Mouse (Mus musculus) kidney, adult 2 months (tissue): ENCODE measurements at regions not wholly inside any gene's neighbourhood (a gene's known extent, or its start where the extent isn't known, plus 50 kb on each side); places are given as distances from the start of the nearest gene placed in this dataset.
A peak's percentile ranks its signal among the peaks of the same experiment; 100 is the strongest.

Experiments
- DNase-seq: peaks from one replicate; pipeline ENCODE4 v3.0.0; 2021
- H3K27ac ChIP-seq: fragments of 200-500 bp; 2 replicates; pipeline ENCODE4 v1.5.1; 2012; ENCODE audit warnings: low read depth, low read length, control low read depth, inconsistent platforms; ENCODE audit not compliant: insufficient read depth
- H3K27me3 ChIP-seq: fragments of 200-500 bp; replicated peaks from 2 replicates; pipeline ENCODE4 v1.6.1; 2012; ENCODE audit warnings: mild to moderate bottlenecking, moderate library complexity, low read length, inconsistent platforms; ENCODE audit not compliant: control insufficient read depth, insufficient read depth
- H3K36me3 ChIP-seq: fragments of 200-500 bp; 2 replicates; pipeline ENCODE4 v1.6.1; 2012; ENCODE audit warnings: mild to moderate bottlenecking, moderate library complexity, low read length, inconsistent platforms; ENCODE audit not compliant: control insufficient read depth, insufficient read depth
- H3K4me1 ChIP-seq: fragments of 200-500 bp; 2 replicates; pipeline ENCODE4 v1.6.1; 2011; ENCODE audit warnings: low read length; ENCODE audit not compliant: control insufficient read depth, insufficient read depth
- H3K4me3 ChIP-seq: fragments of 200-500 bp; 2 replicates; pipeline ENCODE4 v1.5.1; 2011; ENCODE audit warnings: mild to moderate bottlenecking, low read depth, low read length, control low read depth; ENCODE audit not compliant: insufficient read depth
- CTCF ChIP-seq: fragments of 200-500 bp; conservative IDR thresholded peaks from 2 replicates; pipeline ENCODE4 v1.5.1; 2011; ENCODE audit warnings: low read depth, mild to moderate bottlenecking, control low read depth, low read length, moderate library complexity, mixed read lengths; ENCODE audit not compliant: insufficient read depth, insufficient read length
- POLR2A ChIP-seq: fragments of 200-500 bp; IDR thresholded peaks from one replicate; pipeline ENCODE4 v1.6.1; 2011; ENCODE audit warnings: low read depth, low read length, control low read depth
- WGBS: fragments of 180-500 bp; shearing (Covaris S2); methylation state at CpG from one replicate; pipeline ENCODE4 v1.1.7; 2018; 5-methylcytosine and 5-hydroxymethylcytosine counted together

- DNase-seq, result no peak
- Histone ChIP-seq H3K4me3 (no peak overlapping the region), H3K27me3 (no peaks in the 10 kb centered on the region), H3K27ac (no peak overlapping the region), H3K36me3 (no peaks in the 10 kb centered on the region), H3K4me1 (no peaks in the 10 kb centered on the region)
- TF ChIP-seq POLR2A (no peak), CTCF (no peak)
- WGBS, result 56% methylated on average over 2 of the region's 2 CpGs
Measured at GRCm38 (mm10) chr11:92743191-92743590, 354.6 kb upstream of the Car10 start.

DNA sequence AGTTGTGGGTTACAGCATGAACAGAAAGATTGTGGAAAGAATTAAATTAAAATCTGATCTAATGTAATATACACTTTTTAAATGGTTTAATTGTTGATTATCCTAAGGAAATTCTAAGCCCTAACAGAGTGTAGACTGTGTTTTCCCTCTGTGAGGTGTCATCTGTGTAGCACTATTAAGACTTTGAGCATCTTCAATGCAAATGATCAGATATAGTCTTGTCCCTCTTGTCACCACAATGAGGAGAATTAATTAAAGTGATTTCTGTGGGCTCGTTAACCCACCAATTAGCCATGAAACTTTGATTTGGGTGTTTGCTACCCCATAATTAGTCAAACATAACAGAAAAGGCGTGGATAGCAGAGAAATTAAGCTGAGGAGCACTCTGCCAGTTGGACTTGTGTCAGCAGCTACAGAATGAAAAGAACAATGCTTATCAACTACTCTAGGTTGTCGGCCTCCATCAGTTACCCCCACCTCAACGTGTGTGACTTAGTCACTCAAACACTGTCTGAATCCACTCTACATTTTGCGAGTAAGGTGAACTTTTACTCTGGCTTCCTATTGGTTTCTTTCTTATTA, 339.4 kb upstream of the Car10 start:
- H3K4me1 ChIP-seq, result no peaks in the 10 kb centered on the region
- no peaks in the 10 kb centered on the region for H3K27me3 ChIP-seq
- DNase-seq, result no peak
- 78% methylated on average over 5 of the region's 5 CpGs for WGBS
- no peaks in the 10 kb centered on the region for H3K36me3 ChIP-seq
- TF ChIP-seq CTCF, result no peak
- no peak overlapping the region for H3K27ac ChIP-seq
- H3K4me3 ChIP-seq, result no peak overlapping the region

GRCm38 (mm10) chr11:92769936-92770335, 327.9 kb upstream of the Car10 start:
- TF ChIP-seq POLR2A (no peak), CTCF (no peak)
- 85% methylated on average over 4 of the region's 4 CpGs for WGBS
- Histone ChIP-seq H3K4me1 (no peaks in the 10 kb centered on the region), H3K27ac (no peak overlapping the region), H3K27me3 (no peaks in the 10 kb centered on the region; the same call in 1 of the 2 replicates), H3K36me3 (no peaks in the 10 kb centered on the region), H3K4me3 (no peak overlapping the region)
- DNase-seq, result no peak

- no peaks in the 10 kb centered on the region for H3K36me3 ChIP-seq
- no peak for DNase-seq
- no peak overlapping the region for H3K27ac ChIP-seq
- H3K4me3 ChIP-seq, result no peak overlapping the region
- H3K27me3 ChIP-seq, result no peaks in the 10 kb centered on the region; the same call in 1 of the 2 replicates
- 65% methylated on average over 9 of the region's 9 CpGs for WGBS
- no peaks in the 10 kb centered on the region for H3K4me1 ChIP-seq
- TF ChIP-seq CTCF (no peak), POLR2A (no peak)
Measured at GRCm38 (mm10) chr11:92772916-92773569, 324.8 kb upstream of the Car10 start.

DNA sequence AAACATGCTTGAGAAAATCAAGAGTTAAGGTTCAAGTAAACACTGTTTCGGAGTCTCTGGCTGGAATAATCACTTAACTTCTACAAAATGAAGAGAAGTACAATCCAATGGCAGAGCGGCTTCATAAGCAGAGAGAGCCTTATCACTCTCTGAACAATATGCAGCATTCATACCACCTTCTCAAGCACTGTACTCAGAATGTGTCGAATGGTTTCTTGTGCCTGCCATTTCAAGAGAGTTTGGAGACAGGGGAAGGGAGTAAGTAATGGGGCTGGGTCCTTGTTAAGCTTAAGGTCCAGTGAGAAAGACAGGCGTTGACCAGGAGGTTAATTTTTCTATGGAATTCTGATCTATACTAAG, 324.3 kb upstream of the Car10 start:
- WGBS, result 71% methylated on average over 4 of the region's 4 CpGs
- Histone ChIP-seq H3K36me3 (no peaks in the 10 kb centered on the region), H3K4me3 (no peak overlapping the region), H3K4me1 (no peaks in the 10 kb centered on the region), H3K27ac (no peak overlapping the region), H3K27me3 (no peaks in the 10 kb centered on the region; the same call in 1 of the 2 replicates)
- DNase-seq, result no peak
- TF ChIP-seq CTCF (no peak), POLR2A (no peak)

DNA sequence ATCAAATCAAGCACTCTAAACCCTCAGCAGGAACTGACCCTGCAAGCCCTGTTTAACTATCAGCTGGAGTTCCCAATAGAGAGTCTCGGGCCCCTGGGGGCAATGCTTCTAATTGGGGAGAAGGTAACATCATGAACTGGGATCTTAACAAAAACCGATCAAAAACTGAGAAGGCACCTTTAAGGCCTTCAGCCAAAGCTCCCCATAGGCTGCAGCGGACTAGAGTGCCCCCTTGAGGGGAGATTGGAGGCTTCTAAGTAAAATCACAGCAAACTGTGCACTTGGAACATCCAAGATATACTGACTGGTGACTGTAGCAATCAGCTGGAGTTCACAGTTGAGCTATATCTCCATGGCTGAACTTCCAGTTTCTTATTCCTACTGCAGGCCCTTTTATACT, 323.0 kb upstream of the Car10 start:
- 26% methylated on average over 3 of the region's 3 CpGs for WGBS
- no peak overlapping the region for H3K27ac ChIP-seq
- H3K4me3 ChIP-seq, result no peak overlapping the region
- TF ChIP-seq CTCF (no peak; the same call in 1 of the 2 replicates), POLR2A (no peak)
- no peaks in the 10 kb centered on the region for H3K36me3 ChIP-seq
- peak; percentile 5 for DNase-seq
- no peaks in the 10 kb centered on the region; the same call in 1 of the 2 replicates for H3K27me3 ChIP-seq
- no peaks in the 10 kb centered on the region for H3K4me1 ChIP-seq

DNA sequence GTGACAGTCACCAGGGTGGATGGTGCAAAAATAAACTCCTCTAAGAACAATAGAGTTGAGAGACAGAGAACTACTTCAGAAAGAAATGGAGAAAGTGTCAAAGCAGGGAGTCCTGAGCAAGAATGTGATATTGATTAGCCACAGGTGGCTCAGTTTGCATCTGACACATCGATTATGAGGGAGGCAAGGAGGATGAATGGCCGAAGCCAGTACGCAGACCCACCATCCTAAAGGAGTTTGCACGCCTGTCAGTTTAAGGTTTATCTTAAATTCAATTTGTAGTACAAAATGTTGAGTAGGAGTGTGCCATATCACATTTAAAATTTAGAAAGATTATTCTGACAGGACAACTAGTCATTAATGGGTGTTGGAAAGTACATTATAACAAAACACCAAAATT, 298.6 kb upstream of the Car10 start:
- DNase-seq, result no peak
- Histone ChIP-seq H3K27ac (no peak overlapping the region), H3K36me3 (no peaks in the 10 kb centered on the region), H3K27me3 (no peaks in the 10 kb centered on the region), H3K4me1 (no peaks in the 10 kb centered on the region), H3K4me3 (no peak overlapping the region)
- 88% methylated on average over 4 of the region's 4 CpGs for WGBS
- TF ChIP-seq CTCF, result no peak
- TF ChIP-seq POLR2A, result no peak
